Mouse (Mus musculus) neural tube, embryonic 13.5 days (tissue): ENCODE results near the gene Ahsg. TPM values are rescaled to one million over a fixed set of nuclear protein-coding genes. Genes with fewer than 3 reads are reported as not detected.
A peak's percentile ranks its signal among the peaks of the same experiment; 100 is the strongest.

ENCODE experiments used
- ATAC-seq: fragments of 200-750 bp; cut with Nextera tagmentation; 2 replicates; pipeline ENCODE4 v1.8.0; 2017; ENCODE audit warnings: low read depth, mild to moderate bottlenecking, moderate TSS enrichment, moderate library complexity
- H3K27ac ChIP-seq: fragments of 300-500 bp; sonication (generic); replicated peaks from 2 replicates; pipeline ENCODE4 v1.5.1; 2015; ENCODE audit warnings: moderate library complexity, mild to moderate bottlenecking, inconsistent platforms
- H3K27me3 ChIP-seq: fragments of 300-500 bp; sonication (generic); 2 replicates; pipeline ENCODE4 v1.6.1; 2015; ENCODE audit warnings: mild to moderate bottlenecking, inconsistent platforms
- H3K36me3 ChIP-seq: fragments of 300-500 bp; sonication (generic); 2 replicates; pipeline ENCODE4 v1.6.1; 2015; ENCODE audit warnings: mild to moderate bottlenecking, inconsistent platforms
- H3K4me1 ChIP-seq: fragments of 300-500 bp; sonication (generic); replicated peaks from 2 replicates; pipeline ENCODE4 v1.6.1; 2015; ENCODE audit warnings: inconsistent platforms
- H3K4me2 ChIP-seq: fragments of 300-500 bp; sonication (generic); 2 replicates; pipeline ENCODE4 v1.6.1; 2015; ENCODE audit warnings: inconsistent platforms, mild to moderate bottlenecking, moderate library complexity
- H3K4me3 ChIP-seq: fragments of 300-500 bp; sonication (generic); 2 replicates; pipeline ENCODE4 v1.5.1; 2015; ENCODE audit warnings: mild to moderate bottlenecking, inconsistent platforms
- H3K9ac ChIP-seq: fragments of 300-500 bp; sonication (generic); 2 replicates; pipeline ENCODE4 v1.6.1; 2015; ENCODE audit warnings: moderate library complexity, mild to moderate bottlenecking, inconsistent platforms
- H3K9me3 ChIP-seq: fragments of 300-500 bp; sonication (generic); 2 replicates; pipeline ENCODE4 v1.6.1; 2016; ENCODE audit warnings: inconsistent platforms
- WGBS: fragments of 180-500 bp; shearing (Covaris S2); methylation state at CpG from one replicate; pipeline ENCODE4 v1.1.7; 2015; 5-methylcytosine and 5-hydroxymethylcytosine counted together
- polyA plus RNA-seq: library from polyadenylated mRNA; unstranded; fragments of >200 nt; fragmentation: Nextera tagmentation; extraction: Ambion mirVana; gene quantifications from 2 replicates; pipeline ENCODE4 v1.2.1, GENCODE M21; 2015

Ahsg gene
- polyA plus RNA-seq: 0.50 and 0.61 TPM in 2 replicates

GRCm38 (mm10) chr16:22890683-22891510 is at the start of gene Ahsg:
Gene Ahsg, plus strand, starts transcription at chr16:22891277.
- Histone ChIP-seq H3K9ac (no peak within 1 kb of the TSS), H3K4me1 (no peaks in the 10 kb centered on the region), H3K4me2 (no peak within 1 kb of the TSS), H3K36me3 (no peaks in the 10 kb centered on the region), H3K27ac (no peak within 1 kb of the TSS), H3K9me3 (no peaks in the 10 kb centered on the region), H3K4me3 (no peak within 1 kb of the TSS), H3K27me3 (no peaks in the 10 kb centered on the region)
- 84% methylated on average over 11 of the region's 11 CpGs for WGBS
- no peak for ATAC-seq

GRCm38 (mm10) chr16:22842871-22843270 is 48.2 kb upstream of the Ahsg start:
- WGBS: 96% methylated on average over 5 of the region's 5 CpGs
- no peak overlapping the region for H3K4me2 ChIP-seq
- H3K9me3 ChIP-seq: no peaks in the 10 kb centered on the region
- H3K4me3 ChIP-seq: no peak overlapping the region
- H3K27me3 ChIP-seq: no peaks in the 10 kb centered on the region
- peaks cover 13% of the 10 kb centered on the region for H3K4me1 ChIP-seq
- H3K36me3 ChIP-seq: peaks cover 19% of the 10 kb centered on the region; the same call in 1 of the 2 replicates
- no peak for ATAC-seq
- no peak overlapping the region for H3K27ac ChIP-seq
- H3K9ac ChIP-seq: no peak overlapping the region

GRCm38 (mm10) chr16:22844061-22844801 is 46.8 kb upstream of the Ahsg start:
- Histone ChIP-seq H3K9me3 (no peaks in the 10 kb centered on the region), H3K4me3 (peak overlapping the region; percentile 55), H3K27me3 (no peaks in the 10 kb centered on the region), H3K36me3 (peaks cover 19% of the 10 kb centered on the region; the same call in 1 of the 2 replicates), H3K27ac (peak overlapping the region; percentile 29; the same call in 1 of the 2 replicates), H3K4me2 (peak overlapping the region; percentile 87), H3K9ac (peak overlapping the region; percentile 81), H3K4me1 (peaks cover 13% of the 10 kb centered on the region)
- peak; percentile 98 for ATAC-seq
- WGBS: 4% methylated on average over 26 of the region's 26 CpGs

- H3K27ac ChIP-seq: peak overlapping the region; percentile 29; the same call in 1 of the 2 replicates
- 35% methylated on average over 5 of the region's 5 CpGs for WGBS
Measured at GRCm38 (mm10) chr16:22844834-22845233, 46.2 kb upstream of the Ahsg start.

GRCm38 (mm10) chr16:22845481-22845880 is 45.6 kb upstream of the Ahsg start:
- peaks cover 13% of the 10 kb centered on the region for H3K4me1 ChIP-seq
- H3K4me2 ChIP-seq: no peak overlapping the region
- H3K9me3 ChIP-seq: no peaks in the 10 kb centered on the region
- 83% methylated on average over 4 of the region's 4 CpGs for WGBS
- no peak for ATAC-seq
- no peak overlapping the region for H3K27ac ChIP-seq
- H3K27me3 ChIP-seq: no peaks in the 10 kb centered on the region
- H3K9ac ChIP-seq: no peak overlapping the region
- no peak overlapping the region for H3K4me3 ChIP-seq
- H3K36me3 ChIP-seq: peaks cover 13% of the 10 kb centered on the region; the same call in 1 of the 2 replicates

More at GRCm38 (mm10) chr16:22844834-22845233, 46.2 kb upstream of the Ahsg start:
- peak; percentile 10; the same call in 1 of the 2 replicates for ATAC-seq
- peak overlapping the region; percentile 55 for H3K4me3 ChIP-seq
- H3K4me1 ChIP-seq: peaks cover 13% of the 10 kb centered on the region
- peak overlapping the region; percentile 87 for H3K4me2 ChIP-seq
- no peaks in the 10 kb centered on the region for H3K27me3 ChIP-seq
- H3K9ac ChIP-seq: peak overlapping the region; percentile 81
- peaks cover 19% of the 10 kb centered on the region; the same call in 1 of the 2 replicates for H3K36me3 ChIP-seq
- no peaks in the 10 kb centered on the region for H3K9me3 ChIP-seq

- Histone ChIP-seq H3K36me3 (no peaks in the 10 kb centered on the region), H3K27ac (no peak overlapping the region), H3K4me1 (peaks cover 13% of the 10 kb centered on the region), H3K4me3 (no peak overlapping the region), H3K9ac (no peak overlapping the region), H3K4me2 (no peak overlapping the region), H3K27me3 (no peaks in the 10 kb centered on the region), H3K9me3 (no peaks in the 10 kb centered on the region)
- WGBS: 89% methylated on average over 1 of the region's 1 CpGs
- ATAC-seq: no peak
Measured at GRCm38 (mm10) chr16:22847686-22848085, 43.4 kb upstream of the Ahsg start.

GRCm38 (mm10) chr16:22848331-22848730 is 42.7 kb upstream of the Ahsg start:
- 89% methylated on average over 1 of the region's 1 CpGs for WGBS
- Histone ChIP-seq H3K27ac (no peak overlapping the region), H3K27me3 (no peaks in the 10 kb centered on the region), H3K9ac (no peak overlapping the region), H3K36me3 (no peaks in the 10 kb centered on the region), H3K9me3 (no peaks in the 10 kb centered on the region), H3K4me1 (peaks cover 13% of the 10 kb centered on the region), H3K4me2 (no peak overlapping the region), H3K4me3 (no peak overlapping the region)
- ATAC-seq: no peak

- no peaks in the 10 kb centered on the region for H3K36me3 ChIP-seq
- ATAC-seq: no peak
Measured at GRCm38 (mm10) chr16:22852709-22853108, 38.4 kb upstream of the Ahsg start.

GRCm38 (mm10) chr16:22856773-22857172 is 34.3 kb upstream of the Ahsg start:
- Histone ChIP-seq H3K4me1 (peaks cover 21% of the 10 kb centered on the region), H3K9me3 (no peaks in the 10 kb centered on the region), H3K27ac (peak overlapping the region; percentile 75), H3K36me3 (0 out of 2 replicates have a peak, but pooled peaks cover 5% of the 10 kb centered on the region), H3K9ac (peak overlapping the region; percentile 70), H3K27me3 (no peaks in the 10 kb centered on the region), H3K4me3 (peak overlapping the region; percentile 93), H3K4me2 (peak overlapping the region; percentile 91)
- ATAC-seq: no peak
- 14% methylated on average over 9 of the region's 9 CpGs for WGBS

More at GRCm38 (mm10) chr16:22852709-22853108, 38.4 kb upstream of the Ahsg start:
- no peak overlapping the region for H3K27ac ChIP-seq
- H3K4me3 ChIP-seq: no peak overlapping the region
- H3K9me3 ChIP-seq: no peaks in the 10 kb centered on the region
- H3K27me3 ChIP-seq: no peaks in the 10 kb centered on the region
- H3K9ac ChIP-seq: no peak overlapping the region
- peaks cover 13% of the 10 kb centered on the region for H3K4me1 ChIP-seq
- H3K4me2 ChIP-seq: no peak overlapping the region
- 95% methylated on average over 4 of the region's 4 CpGs for WGBS

GRCm38 (mm10) chr16:22857431-22858113 is 33.5 kb upstream of the Ahsg start, which contains the start of the genes Tbccd1 and Dnajb11:
Gene Tbccd1, minus strand, starts transcription at chr16:22857669.
Gene Dnajb11, plus strand, starts transcription at chr16:22857845.
- Histone ChIP-seq H3K9ac (peak within 1 kb of the TSS; percentile 87), H3K4me1 (peaks cover 21% of the 10 kb centered on the region), H3K4me2 (peak within 1 kb of the TSS; percentile 93), H3K27me3 (no peaks in the 10 kb centered on the region), H3K9me3 (no peaks in the 10 kb centered on the region), H3K4me3 (peak within 1 kb of the TSS; percentile 93), H3K36me3 (peaks cover 11% of the 10 kb centered on the region), H3K27ac (peak within 1 kb of the TSS; percentile 75)
- under 1% methylated on average over 62 of the region's 62 CpGs for whole genome bisulfite sequencing
- ATAC-seq: peak; percentile 100

GRCm38 (mm10) chr16:22872397-22872796 is 18.7 kb upstream of the Ahsg start:
- H3K9ac ChIP-seq: no peak overlapping the region
- no peaks in the 10 kb centered on the region for H3K9me3 ChIP-seq
- H3K4me2 ChIP-seq: no peak overlapping the region
- 92% methylated on average over 8 of the region's 8 CpGs for WGBS
- H3K4me3 ChIP-seq: no peak overlapping the region
- no peak overlapping the region for H3K27ac ChIP-seq
- no peak for ATAC-seq
- no peaks in the 10 kb centered on the region for H3K4me1 ChIP-seq
- H3K27me3 ChIP-seq: no peaks in the 10 kb centered on the region
- peaks cover 66% of the 10 kb centered on the region for H3K36me3 ChIP-seq
